Mouse (Mus musculus) heart, postnatal 36 days (tissue): ENCODE measurements around the gene Ube2c. TPM values are rescaled to one million over a fixed set of nuclear protein-coding genes. Genes with fewer than 3 reads are reported as not detected.

Experiments
- DNase-seq, 2 experiments: peaks; one replicate each; pipeline ENCODE4 v3.0.0; 2021 to 2022
- intact Hi-C: fragments of 180-260 bp; cut with DNase I; formaldehyde crosslinking; loops from one replicate; pipeline ENCODE4 v1.15.1; 2025
- total RNA-seq, 2 experiments: library from RNA; stranded (reverse); gene quantifications; 2 replicates each; pipeline ENCODE4 v1.2.3; 2021

Gene Ube2c
- total RNA-seq, result 1 to 10 TPM; 2.5 to 3.1 TPM

GRCm38 (mm10) chr2:164769258-164770037, at the start of gene Ube2c:
Gene Ube2c, plus strand, starts transcription at chr2:164769898.
- DNase-seq, result peak; percentile 96 to 97
- intact Hi-C loops, result no loop called here

DNA sequence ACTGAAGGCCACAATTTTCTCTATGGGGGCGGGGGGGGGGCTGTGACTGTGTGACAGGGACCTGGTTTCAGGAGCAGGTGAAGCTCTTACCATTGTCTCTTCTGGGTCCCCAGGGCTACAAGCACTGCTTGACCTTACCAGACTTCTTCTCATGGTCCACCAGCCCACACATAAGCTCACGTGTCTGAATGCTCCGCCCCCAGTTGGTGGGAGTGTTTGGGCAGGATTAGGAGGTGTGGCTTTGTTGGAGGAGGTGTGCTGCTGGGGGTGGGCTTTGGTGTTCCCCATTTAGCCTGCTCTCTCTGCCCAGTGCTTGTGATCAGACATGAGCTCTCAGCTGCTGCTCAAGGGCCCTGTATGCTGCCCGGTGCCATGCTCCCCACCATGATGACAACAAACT, 46.4 kb upstream of the Ube2c start:
- DNase-seq, result no peak
- intact Hi-C loops, result no loop called here

DNA sequence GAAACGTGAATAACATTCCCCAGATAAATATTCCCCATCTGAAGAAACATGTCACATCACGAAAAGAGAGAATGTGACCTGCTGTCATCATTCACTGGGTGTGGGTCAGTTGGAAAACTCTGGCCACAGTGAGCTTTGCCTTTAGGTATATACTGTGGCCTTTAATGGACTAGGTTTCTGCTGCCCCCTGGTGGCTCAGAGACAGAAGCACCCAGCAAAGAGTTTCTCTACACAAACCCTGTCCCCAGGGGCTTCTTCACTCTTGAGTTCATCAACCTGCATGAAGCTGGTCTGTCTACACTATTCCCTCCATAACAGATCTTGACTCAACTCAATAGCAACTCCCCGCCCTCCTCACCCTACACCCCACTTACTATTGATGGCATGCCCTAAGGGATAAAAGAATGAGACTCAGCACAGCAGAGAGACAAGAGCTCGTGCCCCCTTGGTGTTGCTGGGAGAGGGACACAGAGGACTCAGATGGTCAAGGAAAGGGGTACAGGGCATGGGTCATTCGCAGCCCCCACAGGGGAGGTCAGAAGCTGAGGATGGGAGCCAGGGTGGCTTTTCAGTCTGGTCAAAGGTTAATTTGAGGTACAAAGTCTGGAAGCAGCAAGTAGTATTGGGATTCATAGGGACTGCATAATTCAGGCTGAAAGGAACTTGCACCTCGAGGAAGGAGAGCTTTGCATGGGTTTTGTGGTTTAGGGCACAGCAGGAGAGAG, 43.6 kb upstream of the Ube2c start:
- DNase-seq, result peak; percentile 55 to 75
- intact Hi-C loops, result loop anchor here (1.0 to 5.0 kb wide), 2 partner anchors 44 to 134 kb away; no protein-coding TSS in a partner anchor

DNA sequence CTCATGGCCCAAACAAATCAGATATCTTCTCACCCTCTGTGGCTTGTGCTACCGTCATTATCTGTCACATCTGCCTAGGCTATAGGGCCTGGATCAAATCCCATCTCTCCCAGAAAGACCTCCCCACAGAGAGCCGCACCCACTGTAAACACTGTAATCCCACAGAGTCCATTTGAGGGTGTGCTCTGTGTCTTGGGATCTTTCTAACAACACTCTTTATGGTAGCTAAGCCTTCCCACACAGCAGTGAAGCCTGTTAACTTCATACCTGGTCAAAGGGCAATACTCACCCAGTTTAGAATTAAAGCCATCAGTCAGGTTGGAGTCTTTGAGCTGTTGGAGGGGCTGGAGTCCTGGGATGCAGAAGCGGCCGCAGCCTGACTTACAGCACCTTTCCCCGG, 38.0 kb upstream of the Ube2c start:
- DNase-seq, result no peak
- intact Hi-C loops, result no loop called here

DNA sequence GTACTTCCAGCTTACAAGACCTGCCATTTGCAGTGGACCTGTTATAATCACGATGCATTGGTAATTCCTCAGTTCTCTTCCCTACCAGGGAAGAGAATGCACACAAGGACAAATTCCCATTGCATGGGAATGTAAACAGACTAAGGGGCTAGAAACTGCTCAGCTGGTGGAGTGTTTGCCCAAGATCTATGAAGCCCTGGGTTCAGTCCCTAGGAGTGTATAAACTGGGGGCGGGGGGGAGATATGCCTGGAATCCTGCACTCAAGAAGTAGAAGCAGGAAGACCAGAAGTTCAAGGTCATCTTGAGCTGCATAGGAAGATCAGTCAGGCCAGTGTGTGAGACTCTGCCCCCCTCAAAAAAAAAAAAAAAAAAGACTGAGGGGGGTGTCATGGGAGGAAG, 36.4 kb upstream of the Ube2c start:
- intact Hi-C loops, result no loop called here
- no peak for DNase-seq

DNA sequence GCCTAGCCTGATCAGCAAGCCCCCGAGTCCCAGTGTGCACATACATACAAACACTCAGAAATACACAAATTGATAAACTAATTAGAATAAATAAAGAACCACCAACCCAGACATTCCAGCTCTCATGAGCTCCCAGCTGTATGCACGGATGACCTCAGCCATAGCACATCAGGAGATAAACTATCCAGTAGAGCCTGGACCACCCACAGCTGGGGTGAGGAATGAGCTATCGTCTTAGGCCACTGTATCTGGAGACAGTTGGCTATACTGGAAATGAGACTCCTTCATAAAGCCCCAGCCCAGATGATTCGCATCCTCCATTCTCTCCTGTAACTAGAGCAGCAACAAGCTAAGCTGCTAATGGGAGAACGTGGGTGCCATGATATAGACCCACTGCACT, 34.9 kb upstream of the Ube2c start:
- intact Hi-C loops, result no loop called here
- no peak for DNase-seq

GRCm38 (mm10) chr2:164735446-164735845, 34.3 kb upstream of the Ube2c start:
- DNase-seq, result no peak
- intact Hi-C loops, result no loop called here

- intact Hi-C loops, result no loop called here
- DNase-seq, result no peak
Observed at GRCm38 (mm10) chr2:164737377-164738090, 32.2 kb upstream of the Ube2c start.

DNA sequence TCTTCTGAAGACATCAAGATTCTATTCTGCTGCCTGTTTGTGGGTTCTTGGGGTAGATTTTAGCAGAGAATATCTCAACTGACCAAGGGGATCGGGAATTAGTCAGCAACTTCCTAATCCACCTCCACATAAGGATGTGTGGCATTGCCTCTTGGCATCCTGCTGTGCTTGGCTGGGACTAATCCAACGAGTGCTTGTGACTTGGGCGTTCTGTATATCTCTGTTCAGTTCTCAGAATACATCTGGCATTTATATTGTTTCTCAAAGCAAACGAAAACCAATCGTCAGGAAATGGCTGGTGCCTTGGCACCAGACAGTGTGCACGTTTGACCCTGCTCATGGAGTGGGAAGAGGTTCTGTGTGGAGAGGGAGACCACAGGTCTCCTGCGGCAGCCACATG, 29.8 kb upstream of the Ube2c start:
- no peak for DNase-seq
- intact Hi-C loops, result no loop called here

DNA sequence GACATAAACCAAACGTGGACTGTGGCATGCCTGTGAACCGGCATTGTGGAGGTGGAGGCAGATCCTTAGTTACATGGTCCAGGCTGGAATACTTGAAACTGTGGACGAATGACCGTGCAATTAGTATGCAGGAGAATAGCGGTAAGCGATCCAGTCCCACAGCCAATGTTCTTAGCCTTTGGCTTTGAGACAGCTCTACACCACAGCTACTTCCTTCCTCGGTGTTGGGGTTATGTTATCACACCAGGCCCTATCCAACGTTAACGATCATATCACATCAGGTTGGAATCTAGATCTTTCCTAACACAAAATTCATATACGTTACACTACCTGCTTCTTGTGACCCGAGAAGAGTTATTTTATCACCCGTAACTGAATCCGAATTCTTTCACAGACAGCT, 24.7 kb upstream of the Ube2c start:
- DNase-seq, result no peak
- intact Hi-C loops, result no loop called here

DNA sequence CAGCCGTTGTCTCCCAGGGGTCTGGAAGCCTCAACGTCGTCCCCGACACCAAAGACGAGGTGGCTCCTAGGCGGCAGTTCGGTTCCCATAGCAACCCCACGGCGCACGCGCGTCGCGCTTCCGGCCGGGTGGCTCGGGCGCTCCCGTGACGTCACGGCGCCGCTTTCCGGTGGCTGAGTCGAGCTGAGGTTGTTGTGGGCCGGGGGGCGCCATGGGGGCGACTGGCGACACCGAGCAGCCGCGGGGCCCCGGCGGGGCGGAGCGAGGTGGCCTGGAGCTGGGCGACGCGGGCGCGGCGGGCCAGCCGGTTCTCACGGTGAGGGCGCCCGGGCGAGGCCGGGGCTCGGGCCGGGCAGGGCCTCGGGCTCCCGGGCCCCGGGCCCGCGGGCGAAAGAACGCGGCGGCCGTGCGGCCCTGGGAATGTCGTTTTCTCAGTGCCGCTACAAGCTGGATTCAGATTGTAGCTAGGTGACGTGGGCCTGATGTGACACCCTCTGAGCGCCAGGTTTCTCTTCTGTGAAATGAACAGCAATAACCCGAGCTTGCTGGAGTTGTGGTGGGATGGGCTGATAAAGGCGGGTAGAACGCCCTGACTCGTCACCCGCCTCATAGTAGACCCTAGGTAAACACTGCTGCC, 23.7 kb upstream of the Ube2c start, which contains the start of the genes Wfdc3 and Dnttip1:
Gene Wfdc3, minus strand, starts transcription at position 89 of the 637 bp plus-strand sequence.
Gene Dnttip1, plus strand, starts transcription at position 141 of the 637 bp plus-strand sequence.
- DNase-seq, result peak; percentile 94 to 95
- intact Hi-C loops, result loop anchor here (1.0 kb wide), 1 partner anchor 21 kb away; no protein-coding TSS in a partner anchor

DNA sequence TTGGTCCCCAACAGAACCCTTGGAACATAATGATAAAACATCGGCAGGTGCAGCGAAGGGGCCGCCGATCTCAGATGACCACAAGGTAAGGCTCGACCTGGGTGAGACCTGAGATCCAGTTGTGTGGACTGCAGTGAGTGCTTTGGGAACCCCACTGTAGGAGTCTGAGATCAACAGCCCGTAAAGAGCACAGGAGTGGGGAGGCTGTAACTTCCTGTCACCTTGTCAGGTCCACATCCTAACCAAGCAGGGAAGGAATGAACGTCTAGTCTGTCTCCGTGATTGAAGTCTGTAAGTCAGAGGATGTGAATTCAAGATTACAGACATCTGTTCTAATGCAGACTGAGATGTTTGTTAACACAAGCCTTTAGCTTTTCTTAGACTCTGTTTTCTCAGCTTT, 23.0 kb upstream of the Ube2c start:
- intact Hi-C loops, result loop anchor here (1.0 kb wide), 1 partner anchor 21 kb away; no protein-coding TSS in a partner anchor
- no peak for DNase-seq

DNA sequence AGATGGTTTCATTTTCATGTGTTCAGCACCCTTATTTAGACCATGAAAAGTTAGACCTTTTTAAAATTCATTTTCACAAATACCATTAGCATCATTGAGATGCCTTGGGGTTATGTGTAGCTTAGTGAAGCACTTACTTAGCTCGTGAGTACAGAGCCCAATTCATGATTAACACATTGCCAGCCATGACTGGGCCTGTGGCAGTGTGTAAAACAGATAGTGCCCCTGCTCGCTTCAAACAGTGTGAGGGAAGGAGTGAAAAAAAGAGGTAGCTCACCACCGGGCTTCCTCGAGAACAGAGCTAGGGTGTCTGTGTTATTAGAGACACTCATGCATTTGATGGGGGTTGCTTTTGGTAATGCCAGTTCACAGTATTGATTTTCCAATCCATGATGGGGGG, 21.5 kb upstream of the Ube2c start:
- intact Hi-C loops, result no loop called here
- no peak for DNase-seq

DNA sequence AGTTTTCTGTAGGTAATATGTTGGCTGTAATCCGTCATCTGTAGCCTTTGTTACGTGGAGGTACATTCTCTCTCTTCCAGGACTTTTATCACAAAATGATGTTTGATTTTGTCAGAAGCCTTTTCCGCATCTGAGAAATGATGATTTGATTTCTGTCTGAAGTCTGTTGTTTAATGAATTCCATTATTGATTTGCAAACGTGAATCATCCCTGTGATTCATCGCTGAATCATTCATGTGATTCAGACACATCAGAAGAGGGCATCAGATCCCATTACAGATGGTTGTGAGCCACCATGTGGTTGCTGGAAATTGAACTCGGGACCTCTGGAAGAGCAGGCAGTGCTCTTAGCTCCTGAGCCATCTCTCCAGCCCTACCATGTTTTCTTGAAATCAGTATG, 20.7 kb upstream of the Ube2c start:
- DNase-seq, result no peak
- intact Hi-C loops, result no loop called here

DNA sequence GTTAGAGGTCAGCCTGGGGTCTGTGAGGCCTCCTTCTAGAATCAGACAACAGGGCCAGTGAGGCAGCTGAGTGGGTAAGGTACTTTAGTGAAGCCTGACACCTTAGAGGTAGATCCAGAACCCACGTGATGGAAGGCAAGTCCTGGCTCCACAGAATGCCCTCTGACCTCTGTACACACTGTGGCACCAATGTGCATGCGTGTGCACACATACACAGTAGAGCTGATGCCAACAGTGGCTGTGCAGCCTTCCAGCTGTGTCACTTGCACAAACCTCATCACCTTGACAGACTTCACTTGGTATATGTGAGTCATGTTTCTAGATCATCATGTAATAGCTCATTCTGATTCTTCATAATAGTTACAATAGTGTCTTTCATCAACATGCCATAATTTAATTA, 17.2 kb upstream of the Ube2c start:
- no peak for DNase-seq
- intact Hi-C loops, result no loop called here

- DNase-seq, result no peak
- intact Hi-C loops, result no loop called here
Observed at GRCm38 (mm10) chr2:164754105-164754504, 15.6 kb upstream of the Ube2c start.

DNA sequence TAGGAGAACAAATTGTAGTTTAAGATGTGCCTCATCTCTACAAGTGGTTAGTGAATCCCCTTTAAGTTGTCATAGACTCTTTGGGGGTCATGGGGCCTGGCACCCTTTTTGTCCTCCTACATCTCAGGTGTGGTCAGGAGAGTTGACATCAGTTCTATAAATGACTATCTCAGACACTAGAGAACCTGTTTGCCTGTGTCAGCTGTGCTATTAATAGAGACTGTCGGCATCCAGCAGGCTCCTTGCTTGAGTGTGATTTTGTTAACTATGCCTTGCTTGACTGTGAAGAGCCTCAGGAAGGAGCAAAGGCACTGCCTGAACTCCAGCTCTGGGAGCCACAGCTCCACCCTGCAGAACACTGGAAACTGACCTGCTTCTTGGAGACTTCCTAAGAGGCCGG, 14.9 kb upstream of the Ube2c start:
- intact Hi-C loops, result no loop called here
- DNase-seq, result no peak

GRCm38 (mm10) chr2:164757841-164758240, 11.9 kb upstream of the Ube2c start:
- no peak for DNase-seq
- intact Hi-C loops, result no loop called here

- intact Hi-C loops, result no loop called here
- no peak for DNase-seq
Observed at GRCm38 (mm10) chr2:164758692-164759091, 11.0 kb upstream of the Ube2c start.

DNA sequence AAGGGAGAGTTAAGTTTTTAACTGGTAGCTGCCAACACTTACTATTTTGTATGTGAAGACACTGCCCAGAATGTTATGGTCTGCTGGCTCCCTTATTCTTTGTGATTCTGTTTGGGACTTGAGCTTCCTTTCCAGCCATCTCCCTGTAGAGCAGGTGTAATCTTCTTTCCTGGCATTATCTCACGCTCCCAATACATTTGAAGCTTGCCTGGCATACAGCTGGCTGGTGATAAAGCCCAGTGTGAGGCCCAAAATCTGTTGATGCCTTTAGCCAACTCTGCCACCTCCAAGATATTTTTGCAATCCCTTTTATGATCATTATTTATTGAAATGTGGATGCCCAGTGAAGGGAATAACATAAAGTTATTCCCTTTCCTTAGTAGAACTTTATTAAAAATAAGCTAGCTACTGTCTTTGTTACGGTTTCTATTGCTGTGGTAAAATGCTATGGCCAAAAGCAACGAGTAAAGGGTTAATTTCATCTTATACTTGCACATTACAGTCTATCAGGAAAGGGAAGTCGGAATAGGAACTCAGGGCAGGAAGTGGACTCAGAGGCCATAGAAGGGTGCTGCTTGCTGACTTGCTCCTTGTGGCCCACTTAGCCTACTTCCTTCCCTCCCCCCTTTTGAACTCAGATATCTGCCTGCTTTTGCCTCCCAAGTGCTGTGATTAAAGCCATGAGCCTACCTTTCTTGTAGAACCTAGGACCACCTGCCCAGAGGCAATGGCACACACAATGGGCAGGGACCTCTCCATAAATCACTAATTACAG, 9.5 kb upstream of the Ube2c start:
- no peak for DNase-seq
- intact Hi-C loops, result no loop called here
